Mouse (Mus musculus): ENCODE results near the gene Qrich1.

DNA sequence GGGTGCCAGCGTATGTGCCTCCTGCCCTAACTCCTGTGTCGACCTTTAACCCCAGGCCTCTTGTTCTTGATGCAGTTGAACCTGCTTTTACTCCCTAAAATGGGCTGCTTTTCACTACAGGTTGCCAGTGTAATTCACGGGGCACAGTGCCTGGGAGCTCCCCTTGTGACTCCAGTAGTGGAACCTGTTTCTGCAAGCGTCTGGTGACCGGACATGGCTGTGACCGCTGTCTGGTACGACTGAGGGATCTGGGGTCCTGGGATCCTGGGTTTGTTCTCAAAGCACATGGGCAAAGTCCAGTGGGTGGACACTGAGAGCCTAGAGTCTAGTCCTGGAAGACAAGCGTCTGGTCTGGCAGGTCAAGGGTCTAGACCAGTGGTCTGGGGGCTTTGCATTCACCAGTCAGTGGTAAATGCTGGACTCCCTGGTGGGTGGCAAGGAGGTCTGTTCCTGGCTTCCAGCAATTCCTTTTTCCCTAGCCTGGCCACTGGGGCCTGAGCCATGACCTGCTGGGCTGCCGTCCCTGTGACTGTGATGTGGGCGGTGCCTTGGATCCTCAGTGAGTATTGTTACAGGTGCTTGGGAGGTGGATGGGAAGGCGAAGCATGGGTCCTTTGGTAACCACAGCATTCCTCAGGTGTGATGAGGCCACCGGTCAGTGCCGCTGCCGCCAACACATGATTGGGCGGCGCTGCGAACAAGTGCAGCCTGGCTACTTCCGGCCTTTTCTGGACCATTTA, 33.4 kb upstream of the Qrich1 start:
- TF ChIP-seq POLR2A (IDR thresholded peaks at IDR 0.05; ENCODE audit: insufficient read depth, low read depth, low read length) = no peak
- TF ChIP-seq CTCF (IDR thresholded peaks at IDR 0.05; ENCODE audit: insufficient read depth, low read depth, low read length) = no peak
